Mouse (Mus musculus) neural tube, embryonic 12.5 days (tissue): ENCODE results near the gene Ssh3. TPM values are rescaled to one million over a fixed set of nuclear protein-coding genes. Genes with fewer than 3 reads are reported as not detected.
A peak's percentile ranks its signal among the peaks of the same experiment; 100 is the strongest.
"Not testable (repeated sequence)": the region's sequence is repeated elsewhere in the genome, so short reads cannot be mapped to it uniquely, and the experiment has no call there.

Experiments
- ATAC-seq: fragments of 200-750 bp; cut with Nextera tagmentation; 2 replicates; pipeline ENCODE4 v1.8.0; 2017; ENCODE audit warnings: low read depth, mild to moderate bottlenecking, moderate TSS enrichment, moderate library complexity; ENCODE audit not compliant: low FRiP score
- H3K27ac ChIP-seq: fragments of 300-500 bp; sonication (generic); 2 replicates; pipeline ENCODE4 v1.5.1; 2016
- H3K27me3 ChIP-seq: fragments of 300-500 bp; sonication (generic); replicated peaks from 2 replicates; pipeline ENCODE4 v1.6.1; 2016; ENCODE audit warnings: mild to moderate bottlenecking
- H3K36me3 ChIP-seq: fragments of 300-500 bp; sonication (generic); 2 replicates; pipeline ENCODE4 v1.6.1; 2016; ENCODE audit warnings: mild to moderate bottlenecking
- H3K4me1 ChIP-seq: fragments of 300-500 bp; sonication (generic); 2 replicates; pipeline ENCODE4 v1.6.1; 2016
- H3K4me2 ChIP-seq: fragments of 300-500 bp; sonication (generic); replicated peaks from 2 replicates; pipeline ENCODE4 v1.6.1; 2016; ENCODE audit warnings: mild to moderate bottlenecking
- H3K4me3 ChIP-seq: fragments of 300-500 bp; sonication (generic); 2 replicates; pipeline ENCODE4 v1.5.1; 2016
- H3K9ac ChIP-seq: fragments of 300-500 bp; sonication (generic); 2 replicates; pipeline ENCODE4 v1.6.1; 2016; ENCODE audit warnings: mild to moderate bottlenecking
- H3K9me3 ChIP-seq: fragments of 300-500 bp; sonication (generic); 2 replicates; pipeline ENCODE4 v1.6.1; 2016; ENCODE audit warnings: mild to moderate bottlenecking
- WGBS: fragments of 180-500 bp; shearing (Covaris S2); methylation state at CpG from one replicate; pipeline ENCODE4 v1.1.7; 2016; 5-methylcytosine and 5-hydroxymethylcytosine counted together
- polyA plus RNA-seq: library from polyadenylated mRNA; unstranded; fragments of >200 nt; fragmentation: Nextera tagmentation; extraction: Ambion mirVana; gene quantifications from 2 replicates; pipeline ENCODE4 v1.2.1, GENCODE M21; 2016

Ssh3 gene
- polyA plus RNA-seq, 1 experiment from 2014 or later, result 7.0 TPM

DNA sequence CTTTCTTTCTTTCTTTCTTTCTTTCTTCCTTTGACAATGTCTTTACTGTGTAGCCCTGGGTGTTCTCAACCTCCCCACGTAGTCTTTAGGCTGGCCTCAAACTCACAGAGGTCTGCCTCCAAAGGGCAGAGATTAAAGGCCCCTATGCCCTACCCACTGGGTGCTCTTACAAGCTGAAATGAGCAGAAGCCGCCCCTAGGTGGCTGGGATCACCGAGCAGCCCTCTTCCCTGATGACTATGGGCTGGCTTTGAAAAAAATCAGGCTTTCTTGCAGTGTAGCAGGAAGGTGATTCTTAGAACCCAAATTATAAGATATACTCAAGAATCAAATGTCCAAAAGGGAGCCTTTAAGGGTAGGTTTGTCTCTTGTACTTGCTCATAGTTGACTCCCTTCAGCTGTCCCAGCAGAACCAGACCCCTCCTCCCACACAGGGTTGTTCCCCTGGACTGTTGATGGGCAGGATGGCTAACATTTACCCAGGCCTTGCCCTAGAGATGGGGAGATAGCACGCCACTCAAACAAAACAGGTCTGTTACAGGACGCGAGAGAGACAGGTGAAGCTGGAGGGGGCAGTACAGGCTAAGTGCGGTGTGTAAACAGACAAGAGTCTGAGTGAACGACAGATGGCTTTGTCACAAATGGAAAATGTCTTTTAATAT, 7.8 kb downstream of the Ssh3 start:
- Histone ChIP-seq H3K4me2 (no peak overlapping the region), H3K4me3 (no peak overlapping the region), H3K27ac (no peak overlapping the region), H3K27me3 (no peaks in the 10 kb centered on the region), H3K4me1 (no peaks in the 10 kb centered on the region; the same call in 1 of the 2 replicates), H3K9ac (no peak overlapping the region), H3K9me3 (no peaks in the 10 kb centered on the region), H3K36me3 (no peaks in the 10 kb centered on the region)
- no peak for ATAC-seq
- WGBS, result 66% methylated on average over 8 of the region's 8 CpGs

DNA sequence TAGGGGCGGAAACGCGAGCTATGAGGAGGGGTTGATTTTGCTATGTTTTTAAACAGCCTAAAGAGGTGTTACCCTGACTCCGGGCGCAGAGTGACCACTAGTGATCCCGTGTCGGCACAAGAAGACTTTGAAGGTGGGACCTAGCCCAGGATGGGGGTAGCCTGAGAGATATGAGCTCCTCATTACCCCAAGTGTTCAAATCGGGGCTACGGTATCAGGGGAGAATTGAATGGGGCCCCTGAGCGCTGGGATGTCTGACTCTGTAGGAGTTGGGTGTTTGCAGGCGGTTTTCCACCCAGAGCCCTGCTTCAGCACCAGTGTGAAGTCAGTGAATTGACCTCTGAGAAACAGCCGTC, 11.1 kb downstream of the Ssh3 start:
- Histone ChIP-seq H3K9ac (peak overlapping the region; percentile 53), H3K9me3 (no peaks in the 10 kb centered on the region), H3K4me2 (peak overlapping the region; percentile 79), H3K4me3 (peak overlapping the region; percentile 52; the same call in 1 of the 2 replicates), H3K4me1 (no peaks in the 10 kb centered on the region; the same call in 1 of the 2 replicates), H3K36me3 (no peaks in the 10 kb centered on the region), H3K27me3 (no peaks in the 10 kb centered on the region), H3K27ac (no peak overlapping the region)
- ATAC-seq, result peak; percentile 46
- 23% methylated on average over 12 of the region's 12 CpGs for WGBS

- no peaks in the 10 kb centered on the region for H3K27me3 ChIP-seq
- H3K4me3 ChIP-seq, result peak overlapping the region; percentile 52
- H3K36me3 ChIP-seq, result no peaks in the 10 kb centered on the region
- H3K27ac ChIP-seq, result no peak overlapping the region
- H3K4me2 ChIP-seq, result peak overlapping the region; percentile 79
- ATAC-seq, result peak; percentile 93
- no peaks in the 10 kb centered on the region for H3K9me3 ChIP-seq
- peak overlapping the region; percentile 60 for H3K9ac ChIP-seq
- H3K4me1 ChIP-seq, result no peaks in the 10 kb centered on the region; the same call in 1 of the 2 replicates
- WGBS, result under 1% methylated on average over 41 of the region's 41 CpGs
Measured at GRCm38 (mm10) chr19:4257216-4257896, 11.6 kb downstream of the Ssh3 start.

- 71% methylated on average over 11 of the region's 11 CpGs for WGBS
- ATAC-seq, result no peak
- no peak overlapping the region for H3K27ac ChIP-seq
Measured at GRCm38 (mm10) chr19:4255583-4256162, 13.3 kb downstream of the Ssh3 start.

DNA sequence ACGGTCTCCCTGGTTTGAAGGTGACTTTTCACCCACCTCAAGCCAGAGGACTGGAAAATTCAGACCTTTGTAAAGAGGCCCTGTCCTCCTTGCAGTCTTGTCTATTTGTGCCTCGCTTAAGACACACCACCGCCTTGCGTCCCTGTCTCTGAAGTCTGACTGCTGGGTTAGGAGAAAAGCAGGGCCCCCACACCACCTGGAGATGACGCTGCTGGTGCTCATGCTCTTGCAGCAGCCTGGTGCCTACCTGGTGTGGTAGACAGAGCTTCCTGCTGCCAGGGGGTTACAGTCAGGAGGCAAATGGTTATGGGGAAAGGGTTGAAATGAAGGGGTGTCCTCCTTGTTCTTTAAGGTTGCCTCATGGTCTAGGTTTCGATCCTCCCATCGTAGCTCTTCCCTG, 14.8 kb downstream of the Ssh3 start:
- H3K27ac ChIP-seq, result no peak overlapping the region
- ATAC-seq, result no peak
- no peak overlapping the region for H3K9ac ChIP-seq
- H3K4me3 ChIP-seq, result no peak overlapping the region
- H3K36me3 ChIP-seq, result no peaks in the 10 kb centered on the region
- WGBS, result 89% methylated on average over 7 of the region's 7 CpGs
- no peaks in the 10 kb centered on the region for H3K9me3 ChIP-seq
- no peaks in the 10 kb centered on the region for H3K4me1 ChIP-seq
- H3K4me2 ChIP-seq, result no peak overlapping the region
- H3K27me3 ChIP-seq, result no peaks in the 10 kb centered on the region

More at GRCm38 (mm10) chr19:4255583-4256162, 13.3 kb downstream of the Ssh3 start:
- no peaks in the 10 kb centered on the region for H3K36me3 ChIP-seq
- H3K9me3 ChIP-seq, result no peaks in the 10 kb centered on the region
- no peaks in the 10 kb centered on the region for H3K27me3 ChIP-seq
- H3K4me3 ChIP-seq, result no peak overlapping the region
- H3K9ac ChIP-seq, result no peak overlapping the region
- no peak overlapping the region for H3K4me2 ChIP-seq
- H3K4me1 ChIP-seq, result no peaks in the 10 kb centered on the region

DNA sequence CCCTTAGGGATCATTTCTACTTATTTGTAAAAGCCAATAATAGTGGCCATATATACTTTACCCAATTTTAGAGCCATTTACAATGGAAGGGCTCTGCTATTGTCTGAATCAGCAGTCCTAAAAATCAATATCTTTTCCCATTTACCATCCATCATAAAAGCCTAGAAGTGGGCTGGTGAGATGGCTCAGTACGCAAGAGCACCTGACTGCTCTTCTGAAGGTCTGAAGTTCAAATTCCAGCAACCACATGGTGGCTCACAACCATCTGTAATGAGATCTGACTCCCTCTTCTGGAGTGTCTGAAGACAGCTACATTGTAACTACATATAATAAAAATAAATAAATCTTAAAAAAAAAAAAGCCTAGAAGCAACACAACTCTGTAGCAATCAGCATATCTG, 20.3 kb downstream of the Ssh3 start:
- not testable (repeated sequence) for H3K4me1 ChIP-seq, H3K4me2 ChIP-seq, H3K9me3 ChIP-seq, H3K27ac ChIP-seq, H3K27me3 ChIP-seq, ATAC-seq, H3K36me3 ChIP-seq, H3K9ac ChIP-seq, H3K4me3 ChIP-seq
- 73% methylated on average over 1 of the region's 1 CpGs for WGBS

- Histone ChIP-seq H3K9me3 (no peaks in the 10 kb centered on the region), H3K27me3 (no peaks in the 10 kb centered on the region), H3K4me2 (no peak overlapping the region), H3K27ac (no peak overlapping the region), H3K9ac (no peak overlapping the region), H3K4me1 (no peaks in the 10 kb centered on the region), H3K4me3 (no peak overlapping the region), H3K36me3 (no peaks in the 10 kb centered on the region)
- no peak for ATAC-seq
- 58% methylated on average over 1 of the region's 1 CpGs for WGBS
Measured at GRCm38 (mm10) chr19:4247010-4247409, 22.0 kb downstream of the Ssh3 start.

DNA sequence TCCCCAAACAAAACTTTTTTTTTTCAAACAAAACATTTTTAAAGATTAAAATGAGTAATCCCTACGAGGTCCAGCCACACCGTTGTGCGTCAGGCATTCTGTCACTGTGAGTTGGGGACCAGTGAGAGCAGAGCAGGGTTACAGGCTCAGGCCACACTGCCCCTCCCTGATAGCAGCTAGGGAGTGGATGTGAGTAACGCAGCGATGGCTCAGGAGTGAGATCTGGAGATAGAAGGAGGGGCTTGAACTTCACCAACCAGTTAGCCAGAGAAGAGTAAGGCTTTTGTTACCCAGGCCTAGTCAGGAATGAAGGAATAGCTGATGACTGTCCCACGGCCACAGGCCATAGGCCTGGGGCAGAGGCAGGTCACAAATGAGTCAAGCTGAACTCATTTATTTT, 24.2 kb downstream of the Ssh3 start:
- no peaks in the 10 kb centered on the region for H3K27me3 ChIP-seq
- 77% methylated on average over 6 of the region's 6 CpGs for WGBS
- H3K4me2 ChIP-seq, result no peak overlapping the region

GRCm38 (mm10) chr19:4242416-4242815, 26.6 kb downstream of the Ssh3 start:
- H3K36me3 ChIP-seq, result no peaks in the 10 kb centered on the region
- no peak overlapping the region for H3K27ac ChIP-seq
- no peaks in the 10 kb centered on the region for H3K9me3 ChIP-seq
- no peak overlapping the region for H3K4me2 ChIP-seq
- no peak overlapping the region for H3K9ac ChIP-seq
- no peaks in the 10 kb centered on the region for H3K4me1 ChIP-seq
- 70% methylated on average over 3 of the region's 3 CpGs for WGBS
- no peak overlapping the region for H3K4me3 ChIP-seq
- 0 out of 2 replicates have a peak, but pooled peaks cover 3% of the 10 kb centered on the region for H3K27me3 ChIP-seq
- no peak for ATAC-seq

More for the DNA sequence above, 24.2 kb downstream of the Ssh3 start:
- no peaks in the 10 kb centered on the region for H3K4me1 ChIP-seq
- no peaks in the 10 kb centered on the region for H3K9me3 ChIP-seq
- no peak for ATAC-seq
- H3K36me3 ChIP-seq, result no peaks in the 10 kb centered on the region
- no peak overlapping the region for H3K4me3 ChIP-seq
- no peak overlapping the region for H3K27ac ChIP-seq
- H3K9ac ChIP-seq, result no peak overlapping the region

- no peak overlapping the region for H3K4me2 ChIP-seq
- ATAC-seq, result no peak
- H3K4me1 ChIP-seq, result no peaks in the 10 kb centered on the region
- 0 out of 2 replicates have a peak, but pooled peaks cover 3% of the 10 kb centered on the region for H3K27me3 ChIP-seq
- no peak overlapping the region for H3K4me3 ChIP-seq
- no peak overlapping the region for H3K27ac ChIP-seq
- H3K9me3 ChIP-seq, result no peaks in the 10 kb centered on the region
- 65% methylated on average over 8 of the region's 8 CpGs for WGBS
- no peaks in the 10 kb centered on the region for H3K36me3 ChIP-seq
- no peak overlapping the region for H3K9ac ChIP-seq
Measured at GRCm38 (mm10) chr19:4240247-4240668, 28.7 kb downstream of the Ssh3 start.

GRCm38 (mm10) chr19:4234548-4234947, 34.4 kb downstream of the Ssh3 start:
- H3K27me3 ChIP-seq, result peaks cover 6% of the 10 kb centered on the region; the same call in 1 of the 2 replicates
- H3K4me2 ChIP-seq, result no peak overlapping the region
- no peak overlapping the region for H3K27ac ChIP-seq
- no peaks in the 10 kb centered on the region for H3K36me3 ChIP-seq
- no peak overlapping the region for H3K4me3 ChIP-seq
- H3K9ac ChIP-seq, result no peak overlapping the region
- 81% methylated on average over 4 of the region's 4 CpGs for WGBS
- H3K4me1 ChIP-seq, result peaks cover 6% of the 10 kb centered on the region
- H3K9me3 ChIP-seq, result no peaks in the 10 kb centered on the region
- no peak for ATAC-seq

DNA sequence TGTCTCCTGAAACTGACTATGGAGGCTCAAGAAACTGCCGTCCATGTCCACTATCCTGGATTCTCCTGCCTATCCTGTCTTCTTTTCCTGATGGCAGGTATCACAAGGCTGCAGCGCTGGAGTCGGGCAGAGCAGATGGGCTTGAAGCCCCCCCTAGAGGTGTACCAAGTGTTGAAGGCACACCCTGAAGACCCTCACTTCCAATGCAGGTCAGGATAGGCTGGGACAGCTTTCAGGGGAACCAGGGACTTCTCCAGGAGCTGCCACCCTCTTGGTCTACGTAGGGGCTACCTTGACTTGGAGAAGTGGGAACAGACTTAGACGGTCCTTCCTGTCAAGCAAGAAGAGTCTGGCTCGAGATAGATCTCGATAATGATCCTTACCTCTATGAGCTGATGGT, 36.3 kb downstream of the Ssh3 start:
- Histone ChIP-seq H3K4me2 (peak overlapping the region; percentile 84), H3K27ac (no peak overlapping the region), H3K9ac (no peak overlapping the region), H3K36me3 (no peaks in the 10 kb centered on the region), H3K9me3 (no peaks in the 10 kb centered on the region), H3K4me1 (peaks cover 6% of the 10 kb centered on the region), H3K4me3 (no peak overlapping the region), H3K27me3 (peaks cover 6% of the 10 kb centered on the region)
- ATAC-seq, result no peak
- 80% methylated on average over 7 of the region's 7 CpGs for WGBS
